Mouse (Mus musculus): ENCODE measurements around the gene Eif3l.
A peak's percentile ranks its signal among the peaks of the same experiment; 100 is the strongest.
"Not testable (repeated sequence)": the region's sequence is repeated elsewhere in the genome, so short reads cannot be mapped to it uniquely, and the experiment has no call there.

Gene Eif3l

GRCm38 (mm10) chr15:79074913-79075532 is at the start of gene Eif3l:
Gene Eif3l (plus strand): TSS chr15:79075179.
- DNase-seq (ENCODE audit: low read depth, low spot score), result peak; percentile 89

DNA sequence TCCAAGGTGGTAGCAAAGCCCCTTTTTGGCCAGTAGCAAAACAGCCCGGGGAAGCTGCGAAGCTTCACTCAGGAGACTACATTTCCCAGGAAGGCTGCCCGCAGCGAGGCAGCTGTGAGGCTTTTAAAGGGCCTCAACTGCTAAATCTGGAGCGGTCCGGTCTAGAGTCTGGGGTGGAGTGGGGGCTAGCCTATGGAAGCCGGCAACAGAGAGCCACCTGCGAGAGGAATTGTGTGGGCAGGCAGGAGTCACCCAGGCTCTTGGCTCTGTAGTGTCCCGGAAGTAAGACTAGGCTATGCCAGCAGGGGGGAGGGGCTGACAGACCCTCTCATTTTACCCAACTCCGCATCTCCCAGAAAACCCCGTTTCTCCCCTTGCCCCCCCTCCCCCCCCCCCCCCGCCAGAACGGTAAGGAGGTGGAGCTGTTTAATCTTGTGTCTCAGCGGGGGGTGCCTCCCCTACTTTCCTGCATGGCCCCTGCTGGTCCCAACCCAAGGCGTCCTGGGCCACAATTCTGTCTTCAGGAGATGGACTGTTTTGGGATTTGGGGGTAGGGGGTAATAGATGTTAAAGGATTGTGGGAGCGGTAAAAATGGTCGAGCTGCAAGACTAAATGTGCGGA is 49.2 kb upstream of the Eif3l start:
- no peak for DNase-seq (ENCODE audit: low read depth, low spot score)

DNA sequence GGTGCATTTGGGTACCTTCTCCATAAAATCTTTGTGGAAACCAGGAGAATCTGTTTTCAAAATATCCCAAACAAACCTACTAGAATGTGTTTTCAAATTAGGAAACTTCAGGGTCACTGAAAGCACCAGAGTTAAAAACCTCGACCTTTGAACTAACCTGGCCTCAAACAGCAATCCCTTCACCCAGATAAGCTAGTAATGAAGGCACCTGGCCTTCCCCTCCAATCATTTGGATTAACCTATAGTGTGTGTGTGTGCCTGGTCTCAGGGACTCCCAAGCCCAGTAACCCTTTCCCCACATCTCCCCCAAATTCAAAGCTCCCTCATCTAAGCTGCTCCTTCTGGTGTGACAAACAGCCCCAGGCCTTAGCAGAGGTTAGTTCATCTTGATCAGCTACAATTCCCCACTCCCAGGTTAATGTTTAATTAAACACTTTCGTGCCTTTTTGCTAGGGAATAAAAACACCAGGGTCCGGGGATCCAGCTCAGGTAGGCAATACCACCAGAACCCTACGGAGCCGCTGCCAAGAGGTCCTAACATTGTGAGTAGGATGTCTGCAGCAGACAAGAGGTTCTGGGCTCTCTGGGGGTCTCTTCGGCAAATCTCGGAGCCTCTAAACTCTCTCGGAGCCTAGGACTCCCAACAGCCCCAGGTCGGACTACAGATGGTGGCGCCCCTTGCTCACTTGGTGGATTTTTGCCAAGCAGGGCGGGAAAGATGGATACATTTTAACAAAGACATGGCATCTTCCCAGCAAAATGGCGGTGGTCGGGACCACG is 48.3 kb upstream of the Eif3l start:
- no peak for DNase-seq (ENCODE audit: low read depth, low spot score)

DNA sequence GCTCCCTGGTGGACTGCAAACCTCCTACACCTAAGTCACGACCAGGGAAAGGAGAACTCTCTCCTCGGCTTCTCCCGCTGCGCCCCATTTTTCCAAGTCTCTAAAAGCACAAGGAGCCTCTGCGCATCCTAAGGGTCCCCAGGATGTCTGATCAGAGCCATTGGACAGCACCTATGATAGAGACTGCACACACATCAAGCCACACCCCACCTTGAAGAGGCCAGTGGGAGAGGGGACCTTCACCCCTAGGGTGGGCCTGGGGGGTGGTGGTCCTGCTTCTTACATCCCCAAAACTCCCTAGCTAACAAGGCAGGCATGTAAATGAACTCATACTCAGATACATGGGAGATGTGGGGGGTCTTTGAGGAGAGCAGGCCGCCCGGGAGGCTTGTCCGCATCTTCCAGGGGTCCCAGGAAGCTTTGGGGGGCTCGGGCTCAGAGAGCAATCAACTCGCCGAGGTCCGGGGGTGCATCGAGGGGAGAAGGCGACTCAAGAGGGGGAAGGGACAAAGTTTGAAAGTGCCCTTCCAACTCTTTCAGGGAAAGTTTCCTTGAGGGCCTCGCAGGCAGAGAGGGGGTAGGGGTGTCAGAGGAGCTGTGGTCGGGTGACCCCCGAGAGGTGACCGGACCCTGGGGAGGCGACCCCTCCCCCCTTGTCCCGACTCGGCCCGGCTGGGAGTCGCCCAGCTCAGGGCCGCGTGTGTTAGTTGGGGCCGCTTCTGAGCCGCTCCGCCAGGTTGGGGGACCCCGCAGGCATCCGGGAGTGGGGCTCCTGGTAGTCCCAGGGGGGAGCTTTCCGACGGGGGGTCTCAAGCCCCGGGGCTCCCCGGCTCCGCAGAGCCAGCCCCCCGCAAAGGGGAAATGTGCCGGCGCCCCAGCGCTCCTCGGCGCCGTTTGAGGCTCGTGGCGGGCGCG is 47.4 kb upstream of the Eif3l start:
- no peak for DNase-seq (ENCODE audit: low read depth, low spot score)

GRCm38 (mm10) chr15:79028237-79028738 is 46.7 kb upstream of the Eif3l start, which contains the start of gene H1f0:
Gene H1f0 (plus strand): TSS chr15:79028450.
- DNase-seq (ENCODE audit: low read depth, low spot score), result peak; percentile 92

- DNase-seq (ENCODE audit: low read depth, low spot score), result no peak
Observed at GRCm38 (mm10) chr15:79028823-79029484, 46.0 kb upstream of the Eif3l start.

GRCm38 (mm10) chr15:79029519-79030241 is 45.3 kb upstream of the Eif3l start:
- DNase-seq (ENCODE audit: low read depth, low spot score), result no peak

GRCm38 (mm10) chr15:79030551-79031435 is 44.2 kb upstream of the Eif3l start:
- peak; percentile 96 for DNase-seq (ENCODE audit: low read depth, low spot score)

- DNase-seq (ENCODE audit: low read depth, low spot score), result not testable (repeated sequence)
Observed at GRCm38 (mm10) chr15:79031908-79032307, 43.1 kb upstream of the Eif3l start.

GRCm38 (mm10) chr15:79037913-79038328 is 37.1 kb upstream of the Eif3l start:
- peak; percentile 82 for DNase-seq (ENCODE audit: low read depth, low spot score)

GRCm38 (mm10) chr15:79038331-79038730 is 36.6 kb upstream of the Eif3l start:
- DNase-seq (ENCODE audit: low read depth, low spot score), result no peak

GRCm38 (mm10) chr15:79038853-79039252 is 36.1 kb upstream of the Eif3l start:
- DNase-seq (ENCODE audit: low read depth, low spot score), result peak; percentile 75

GRCm38 (mm10) chr15:79040501-79041416 is 34.2 kb upstream of the Eif3l start:
- no peak for DNase-seq (ENCODE audit: low read depth, low spot score)

DNA sequence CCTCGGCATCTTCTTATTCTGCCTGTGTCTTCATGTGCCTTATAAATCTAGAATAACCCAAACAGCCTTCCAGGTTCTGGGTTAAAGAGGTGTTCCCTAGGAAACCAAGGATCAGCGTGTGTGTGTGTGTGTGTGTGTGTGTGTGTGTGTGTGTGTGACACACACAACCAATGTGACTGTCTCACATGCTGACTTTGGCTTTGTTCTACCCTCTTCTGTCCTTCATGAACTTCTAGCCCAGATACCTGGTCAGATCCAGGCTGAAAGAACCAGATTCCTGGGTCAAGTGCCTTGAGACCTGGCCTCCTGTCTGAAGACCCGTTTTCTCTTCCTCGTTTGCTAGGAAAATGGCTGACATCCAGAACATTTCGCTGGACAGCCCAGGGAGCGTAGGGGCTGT is 33.4 kb upstream of the Eif3l start, which contains the start of gene Galr3:
Galr3 (plus strand) TSS at position 301 of the 400 bp plus-strand sequence.
- DNase-seq (ENCODE audit: low read depth, low spot score), result no peak

DNA sequence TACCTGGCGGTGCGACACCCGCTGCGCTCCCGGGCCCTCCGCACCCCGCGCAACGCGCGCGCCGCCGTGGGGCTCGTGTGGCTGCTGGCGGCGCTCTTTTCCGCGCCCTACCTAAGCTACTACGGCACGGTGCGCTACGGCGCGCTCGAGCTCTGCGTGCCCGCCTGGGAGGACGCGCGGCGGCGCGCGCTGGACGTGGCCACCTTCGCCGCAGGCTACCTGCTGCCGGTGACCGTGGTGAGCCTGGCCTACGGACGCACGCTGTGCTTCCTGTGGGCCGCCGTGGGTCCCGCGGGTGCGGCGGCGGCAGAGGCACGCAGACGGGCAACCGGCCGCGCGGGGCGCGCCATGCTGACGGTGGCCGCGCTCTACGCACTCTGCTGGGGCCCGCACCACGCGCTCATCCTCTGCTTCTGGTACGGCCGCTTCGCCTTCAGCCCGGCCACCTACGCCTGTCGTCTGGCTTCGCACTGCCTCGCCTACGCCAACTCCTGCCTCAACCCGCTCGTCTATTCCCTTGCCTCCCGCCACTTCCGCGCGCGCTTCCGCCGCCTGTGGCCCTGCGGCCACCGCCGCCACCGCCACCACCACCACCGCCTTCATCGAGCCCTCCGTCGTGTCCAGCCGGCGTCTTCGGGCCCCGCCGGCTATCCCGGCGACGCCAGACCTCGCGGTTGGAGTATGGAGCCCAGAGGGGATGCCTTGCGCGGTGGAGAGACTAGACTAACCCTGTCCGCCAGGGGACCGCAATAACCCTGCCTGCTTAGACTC is 32.1 kb upstream of the Eif3l start:
- DNase-seq (ENCODE audit: low read depth, low spot score), result peak; percentile 37

DNA sequence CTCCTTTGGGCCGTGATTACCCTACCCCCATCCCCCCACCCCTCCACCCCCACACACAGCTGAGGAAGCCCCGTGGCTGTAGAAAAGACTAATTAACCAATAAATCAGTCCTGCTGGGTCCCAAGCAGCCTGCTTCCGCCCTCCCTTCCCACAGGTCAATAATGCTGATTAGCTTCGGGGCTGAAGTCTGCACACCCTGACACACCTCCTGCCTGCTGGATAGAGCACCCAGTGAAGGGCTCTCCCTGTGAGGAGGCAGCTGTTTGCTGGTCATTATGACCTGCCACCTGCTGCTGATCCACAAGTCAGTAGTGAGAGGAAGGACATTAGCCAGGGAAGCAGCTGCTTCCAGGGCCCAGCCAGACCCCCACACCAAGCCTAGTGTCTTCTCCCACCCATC is 30.1 kb upstream of the Eif3l start:
- DNase-seq (ENCODE audit: low read depth, low spot score), result peak; percentile 70

- no peak for DNase-seq (ENCODE audit: low read depth, low spot score)
Observed at GRCm38 (mm10) chr15:79048186-79048585, 26.8 kb upstream of the Eif3l start.

Data from mesoderm, embryonic 11.5 days (tissue).